ENCODE assay signal across 8 mouse cellular contexts in the genomic region with DNA sequence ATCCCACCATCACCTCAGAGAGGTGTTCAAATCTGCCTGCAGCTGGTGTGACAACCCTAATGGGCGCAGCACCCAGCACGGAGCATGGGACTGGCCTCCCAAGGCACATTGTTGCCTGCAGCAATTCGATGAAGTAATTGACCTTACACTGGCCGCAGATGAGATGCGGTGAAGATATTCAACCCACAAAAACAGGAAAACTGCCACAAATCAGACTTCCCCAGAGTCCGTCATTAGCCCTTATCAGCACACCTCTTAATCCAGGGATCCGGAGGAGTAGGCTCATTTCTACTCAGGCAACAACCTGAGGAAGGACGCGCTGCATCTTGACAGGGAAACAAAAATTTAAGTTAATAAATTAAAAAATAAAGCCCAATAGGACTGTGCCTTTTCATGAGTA. TPM values are rescaled to one million over a fixed set of nuclear protein-coding genes. Genes with fewer than 3 reads are reported as not detected.
DNase-seq lines count a peak whose midpoint lies in the region; ATAC-seq and TF ChIP-seq lines count a peak whose summit lies in the region.

No protein-coding gene starts in this region.

- H3K27ac ChIP-seq in left cerebral cortex, adult 2 months: no peak overlapping the region
- no peak overlapping the region for H3K27ac ChIP-seq in forebrain, embryonic 11.5 days (ENCODE audit: low read depth, low read length)
- no peak overlapping the region for H3K27ac ChIP-seq in intestine, embryonic 16.5 days (ENCODE audit: low read length)
- no peak overlapping the region for H3K27ac ChIP-seq in neural tube, embryonic 11.5 days (ENCODE audit: low read depth, low read length)

- peak overlapping the region; percentile 65; the same call in 1 of the 2 replicates for H3K9ac ChIP-seq in forebrain, embryonic 11.5 days (ENCODE audit: low read length)
- no peak overlapping the region for H3K9ac ChIP-seq in intestine, embryonic 16.5 days (ENCODE audit: low read depth, low read length)
- 0 out of 2 replicates have a peak overlapping the region, but pooled peaks have one; percentile 32 for H3K9ac ChIP-seq in neural tube, embryonic 11.5 days (ENCODE audit: low read length)

- TF ChIP-seq CTCF in left cerebral cortex, adult 2 months (IDR thresholded peaks at IDR 0.05): no peak

- peak overlapping the region; percentile 47; the same call in 1 of the 2 replicates for H3K4me3 ChIP-seq in left cerebral cortex, adult 2 months
- H3K4me3 ChIP-seq in forebrain, embryonic 11.5 days (ENCODE audit: low read depth, low read length): peak overlapping the region; percentile 20; the same call in 1 of the 2 replicates
- H3K4me3 ChIP-seq in intestine, embryonic 16.5 days (ENCODE audit: low read length): peak overlapping the region; percentile 45
- H3K4me3 ChIP-seq in neural tube, embryonic 11.5 days (ENCODE audit: low read depth, low read length): no peak overlapping the region

- peak overlapping the region; percentile 55; the same call in 1 of the 2 replicates for H3K4me2 ChIP-seq in forebrain, embryonic 11.5 days (ENCODE audit: low read depth, low read length, severe bottlenecking)
- H3K4me2 ChIP-seq in intestine, embryonic 16.5 days (ENCODE audit: low read depth, low read length): peak overlapping the region; percentile 65
- H3K4me2 ChIP-seq in neural tube, embryonic 11.5 days (ENCODE audit: low read depth): peak overlapping the region; percentile 53

- no peaks in the 10 kb centered on the region for H3K36me3 ChIP-seq in forebrain, embryonic 11.5 days (ENCODE audit: control insufficient read depth, insufficient read depth, low read length)
- no peaks in the 10 kb centered on the region for H3K36me3 ChIP-seq in intestine, embryonic 16.5 days (ENCODE audit: control insufficient read depth, insufficient read depth, low read length)
- no peaks in the 10 kb centered on the region for H3K36me3 ChIP-seq in neural tube, embryonic 11.5 days (ENCODE audit: control insufficient read depth, insufficient read depth, low read length)

- H3K9me3 ChIP-seq in forebrain, embryonic 11.5 days (ENCODE audit: control insufficient read depth, low read length): no peaks in the 10 kb centered on the region
- no peaks in the 10 kb centered on the region for H3K9me3 ChIP-seq in intestine, embryonic 16.5 days (ENCODE audit: control insufficient read depth, low read length)
- H3K9me3 ChIP-seq in neural tube, embryonic 11.5 days (ENCODE audit: control insufficient read depth, low read length): no peaks in the 10 kb centered on the region

- 75% methylated on average over 9 of the region's 9 CpGs for WGBS in forebrain, embryonic 11.5 days
- WGBS in intestine, embryonic 16.5 days: 58% methylated on average over 9 of the region's 9 CpGs
- 79% methylated on average over 9 of the region's 9 CpGs for WGBS in neural tube, embryonic 11.5 days

- no peaks in the 10 kb centered on the region for H3K4me1 ChIP-seq in forebrain, embryonic 11.5 days (replicated peaks; ENCODE audit: control insufficient read depth, insufficient read depth, low read length)
- no peaks in the 10 kb centered on the region for H3K4me1 ChIP-seq in intestine, embryonic 16.5 days (ENCODE audit: control insufficient read depth, insufficient read depth, low read length)
- H3K4me1 ChIP-seq in neural tube, embryonic 11.5 days (ENCODE audit: control insufficient read depth, insufficient read depth, low read length): no peaks in the 10 kb centered on the region

- ATAC-seq in forebrain, embryonic 11.5 days (replicated peaks; ENCODE audit: low FRiP score): 0 out of 2 replicates have a peak, but pooled peaks have one; percentile 18
- no peak for ATAC-seq in intestine, embryonic 16.5 days
- no peak for ATAC-seq in neural tube, embryonic 11.5 days (ENCODE audit: insufficient read depth, low FRiP score, low TSS enrichment)

- intact Hi-C loops in left cerebral cortex, adult 2 months (cut with DNase I): no loop called here
- intact Hi-C loops in left cerebral cortex, postnatal 4 days (cut with DNase I): no loop called here

- no peaks in the 10 kb centered on the region for H3K27me3 ChIP-seq in forebrain, embryonic 11.5 days (ENCODE audit: control insufficient read depth, insufficient read depth, low read length)
- no peaks in the 10 kb centered on the region for H3K27me3 ChIP-seq in intestine, embryonic 16.5 days (replicated peaks; ENCODE audit: control insufficient read depth, insufficient read depth, low read length)
- no peaks in the 10 kb centered on the region for H3K27me3 ChIP-seq in neural tube, embryonic 11.5 days (ENCODE audit: control insufficient read depth, insufficient read depth, low read length)

- DNase-seq in left cerebral cortex, adult 2 months (ENCODE audit: extremely low spot score in 1 of 2, low spot score in 2 of 2): no peak
- DNase-seq in left cerebral cortex, postnatal 4 days: no peak
- no peak for DNase-seq in forebrain, embryonic 11.5 days (ENCODE audit: low spot score)
- DNase-seq in neural tube, embryonic 11.5 days (ENCODE audit: low spot score): no peak
- DNase-seq in ovary, adult 18-20 months (ENCODE audit: low spot score): no peak
- DNase-seq in layer of hippocampus, adult 11-12 months (ENCODE audit: low spot score): no peak
- no peak for DNase-seq in cerebellum, adult 9-10 months

RNA-seq across cellular contexts. Expression of a gene that starts 6.2 kb away (rescaled TPM):
- total RNA-seq in left cerebral cortex, adult 2 months (2021): 10 to 100 TPM; 19.6 to 20.2 TPM
- 10 to 100 TPM; 30.3 to 37.5 TPM for total RNA-seq in left cerebral cortex, postnatal 4 days (2021)
- 29.4 TPM in 2 replicates for polyA plus RNA-seq in forebrain, embryonic 11.5 days (2014; fragmentation: Nextera tagmentation; extraction: Ambion mirVana)
- 6.8 and 8.0 TPM in 2 replicates for polyA plus RNA-seq in intestine, embryonic 16.5 days (2015; fragmentation: Nextera tagmentation; extraction: Ambion mirVana)
- 21.9 and 24.2 TPM in 2 replicates for polyA plus RNA-seq in neural tube, embryonic 11.5 days (2014; fragmentation: Nextera tagmentation; extraction: Ambion mirVana)
